Mouse (Mus musculus): ENCODE data around the gene A930004D18Rik.
"Not testable (repeated sequence)": the region's sequence is repeated elsewhere in the genome, so short reads cannot be mapped to it uniquely, and the experiment has no call there.

DNA sequence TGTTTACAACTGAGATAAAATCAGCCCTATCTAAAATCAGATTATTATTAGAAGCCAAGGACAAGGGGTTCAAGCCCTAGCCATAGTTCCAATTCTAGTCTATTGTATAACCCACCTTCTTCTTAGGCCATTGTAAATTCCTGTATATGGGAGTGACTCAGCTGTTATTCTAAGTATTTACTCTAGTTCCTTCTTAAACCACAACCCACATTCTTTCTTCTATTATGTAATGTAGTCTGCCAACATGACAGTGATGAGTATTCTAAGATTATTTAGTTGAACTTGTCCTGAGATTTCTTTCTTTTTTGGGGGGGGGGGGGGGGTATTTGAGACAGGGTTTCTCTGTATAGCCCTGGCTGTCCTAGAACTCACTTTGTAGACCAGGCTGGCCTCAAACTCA is 59.9 kb downstream of the A930004D18Rik start:
- TF ChIP-seq CTCF (IDR thresholded peaks at IDR 0.05; ENCODE audit: borderline replicate concordance, extremely low read depth, insufficient read depth, insufficient read length); POLR2A (IDR thresholded peaks at IDR 0.05; ENCODE audit: borderline replicate concordance, extremely low read depth, insufficient read depth, insufficient read length, poor library complexity, severe bottlenecking): not testable (repeated sequence)

Measured in brain, embryonic 14.5 days (tissue).